Mouse (Mus musculus): ENCODE measurements around the gene Pde4dip. TPM values are rescaled to one million over a fixed set of nuclear protein-coding genes. Genes with fewer than 3 reads are reported as not detected.

Gene Pde4dip
- total and polyA plus RNA-seq, 2 experiments from 2014 or later: 47.6 to 93.6 TPM

DNA sequence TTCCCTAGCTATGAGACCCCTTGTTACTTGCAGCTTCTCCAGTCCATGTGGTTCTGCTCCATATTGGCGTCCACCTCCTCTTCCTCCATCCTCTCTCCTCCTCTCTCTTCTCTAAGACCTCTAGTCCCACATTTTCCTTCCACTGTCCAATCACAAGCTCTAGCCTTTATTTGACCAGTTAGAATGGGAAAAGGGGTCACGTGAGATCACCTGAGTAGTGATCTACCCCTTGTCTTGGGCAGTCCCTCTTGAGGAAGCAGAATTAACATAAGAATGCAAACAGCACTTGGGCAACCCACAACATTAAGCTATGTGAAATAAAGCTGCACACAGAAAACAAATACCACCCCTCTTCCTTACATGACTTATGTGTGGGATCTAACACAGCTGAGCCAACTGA lies 160.7 kb downstream of the Pde4dip start:
- H3K4me3 ChIP-seq (ENCODE audit: low read depth, low read length): no peak overlapping the region
- H3K9me3 ChIP-seq (ENCODE audit: low read length): no peaks in the 10 kb centered on the region
- DNase-seq (ENCODE audit: low spot score) (no peak), ATAC-seq (ENCODE audit: low FRiP score) (no peak)
- 84% methylated on average over 2 of the region's 2 CpGs for WGBS
- no peak overlapping the region for H3K27ac ChIP-seq (ENCODE audit: low read depth, low read length)
- no peak overlapping the region for H3K4me2 ChIP-seq (ENCODE audit: low read depth, low read length, poor library complexity, severe bottlenecking)
- TF ChIP-seq CTCF (IDR thresholded peaks at IDR 0.05): no peak
- no peaks in the 10 kb centered on the region for H3K27me3 ChIP-seq (ENCODE audit: insufficient read depth, low read length)
- no peak overlapping the region for H3K9ac ChIP-seq (replicated peaks; ENCODE audit: low read length, poor library complexity, severe bottlenecking)
- peaks cover 3% of the 10 kb centered on the region; the same call in 1 of the 2 replicates for H3K36me3 ChIP-seq (ENCODE audit: insufficient read depth, low read length)
- no peaks in the 10 kb centered on the region for H3K4me1 ChIP-seq (ENCODE audit: insufficient read depth, low read length)

DNA sequence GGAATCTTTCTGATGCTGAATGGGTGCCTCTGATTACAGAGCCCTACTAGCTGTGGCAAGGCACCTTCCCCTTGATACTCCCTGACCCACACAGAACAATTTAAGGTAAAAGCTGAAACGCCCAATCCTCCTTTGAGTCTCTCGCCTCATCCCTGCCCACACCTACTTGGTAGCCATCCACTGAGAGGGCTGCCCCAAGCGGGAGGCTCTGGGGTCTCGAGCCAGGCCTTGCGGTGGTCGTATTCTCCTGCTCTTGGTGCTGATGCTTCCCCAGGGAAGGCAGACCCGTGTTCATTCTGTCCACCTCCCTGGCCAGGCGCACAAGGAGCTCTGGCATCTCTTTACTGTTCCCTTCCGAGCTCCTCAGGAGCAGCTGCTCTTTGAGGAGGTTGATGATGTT lies 169.4 kb downstream of the Pde4dip start:
- WGBS: 84% methylated on average over 9 of the region's 9 CpGs
- H3K4me1 ChIP-seq (ENCODE audit: insufficient read depth, low read length): no peaks in the 10 kb centered on the region
- H3K4me3 ChIP-seq (ENCODE audit: low read depth, low read length): no peak overlapping the region
- DNase-seq (ENCODE audit: low spot score) (no peak), ATAC-seq (ENCODE audit: low FRiP score) (no peak)
- H3K36me3 ChIP-seq (ENCODE audit: insufficient read depth, low read length): peaks cover 32% of the 10 kb centered on the region
- H3K9me3 ChIP-seq (ENCODE audit: low read length): no peaks in the 10 kb centered on the region
- TF ChIP-seq CTCF (IDR thresholded peaks at IDR 0.05): no peak
- no peaks in the 10 kb centered on the region for H3K27me3 ChIP-seq (ENCODE audit: insufficient read depth, low read length)
- H3K4me2 ChIP-seq (ENCODE audit: low read depth, low read length, poor library complexity, severe bottlenecking): no peak overlapping the region
- H3K9ac ChIP-seq (replicated peaks; ENCODE audit: low read length, poor library complexity, severe bottlenecking): no peak overlapping the region
- no peak overlapping the region for H3K27ac ChIP-seq (ENCODE audit: low read depth, low read length)

- no peak for TF ChIP-seq CTCF (IDR thresholded peaks at IDR 0.05)
- ATAC-seq (ENCODE audit: low FRiP score): no peak
- no peak overlapping the region for H3K27ac ChIP-seq (ENCODE audit: low read depth, low read length)
- no peaks in the 10 kb centered on the region for H3K27me3 ChIP-seq (ENCODE audit: insufficient read depth, low read length)
- H3K9me3 ChIP-seq (ENCODE audit: low read length): no peaks in the 10 kb centered on the region
- no peak overlapping the region for H3K9ac ChIP-seq (replicated peaks; ENCODE audit: low read length, poor library complexity, severe bottlenecking)
- 91% methylated on average over 1 of the region's 1 CpGs for WGBS
- H3K4me3 ChIP-seq (ENCODE audit: low read depth, low read length): no peak overlapping the region
- no peak overlapping the region for H3K4me2 ChIP-seq (ENCODE audit: low read depth, low read length, poor library complexity, severe bottlenecking)
- peaks cover 29% of the 10 kb centered on the region for H3K36me3 ChIP-seq (ENCODE audit: insufficient read depth, low read length)
- no peak for DNase-seq (ENCODE audit: low spot score)
- H3K4me1 ChIP-seq (ENCODE audit: insufficient read depth, low read length): no peaks in the 10 kb centered on the region
These were observed 172.6 kb downstream of the Pde4dip start for GRCm38 (mm10) chr3:97715922-97716321.

DNA sequence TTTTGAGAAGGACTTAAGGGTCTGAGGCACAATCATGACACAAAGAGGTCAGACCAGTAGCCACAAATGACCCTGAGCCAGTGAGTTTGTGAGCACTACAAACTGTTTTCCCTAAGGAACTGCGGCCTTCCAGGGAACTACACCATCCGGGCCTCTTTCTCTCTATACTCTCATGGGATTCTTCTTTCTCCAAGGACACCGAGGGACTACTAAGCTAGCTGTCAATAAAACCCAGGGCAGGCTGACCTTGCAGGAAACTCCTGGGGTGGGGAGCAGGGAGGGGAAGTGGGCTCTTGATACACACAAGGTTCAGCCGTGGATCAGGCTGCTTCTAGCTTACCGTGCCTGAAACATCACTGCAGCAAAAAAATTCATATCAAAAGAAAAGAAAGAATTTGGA lies 177.6 kb downstream of the Pde4dip start:
- 63% methylated on average over 5 of the region's 5 CpGs for WGBS
- Histone ChIP-seq H3K36me3 (ENCODE audit: insufficient read depth, low read length) (peaks cover 39% of the 10 kb centered on the region), H3K27me3 (ENCODE audit: insufficient read depth, low read length) (no peaks in the 10 kb centered on the region)

DNA sequence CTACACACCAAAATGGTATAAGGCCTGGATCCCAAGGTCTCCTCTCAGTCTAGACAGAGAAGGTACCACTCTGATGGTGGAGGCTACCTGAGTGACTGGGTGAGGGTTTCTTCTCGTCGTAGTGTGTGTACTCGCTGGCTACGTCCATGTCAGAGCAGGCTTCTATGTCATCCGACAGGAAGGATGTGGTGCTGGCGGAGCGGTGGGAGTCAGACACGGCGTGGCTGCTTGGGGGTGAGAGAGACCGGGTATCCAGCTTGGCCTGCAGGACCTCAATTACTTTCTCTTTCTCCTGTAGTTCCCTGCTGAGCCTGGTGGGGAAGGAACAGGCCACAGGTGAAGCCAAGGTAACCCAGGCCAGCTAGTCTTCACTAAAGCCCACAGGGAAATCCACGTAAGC lies 178.4 kb downstream of the Pde4dip start:
- Histone ChIP-seq H3K4me2 (ENCODE audit: low read depth, low read length, poor library complexity, severe bottlenecking) (no peak overlapping the region), H3K36me3 (ENCODE audit: insufficient read depth, low read length) (peaks cover 32% of the 10 kb centered on the region), H3K9ac (replicated peaks; ENCODE audit: low read length, poor library complexity, severe bottlenecking) (no peak overlapping the region), H3K4me1 (ENCODE audit: insufficient read depth, low read length) (no peaks in the 10 kb centered on the region), H3K4me3 (ENCODE audit: low read depth, low read length) (no peak overlapping the region), H3K9me3 (ENCODE audit: low read length) (no peaks in the 10 kb centered on the region), H3K27me3 (ENCODE audit: insufficient read depth, low read length) (no peaks in the 10 kb centered on the region), H3K27ac (ENCODE audit: low read depth, low read length) (no peak overlapping the region)
- ATAC-seq (ENCODE audit: low FRiP score): no peak
- no peak for DNase-seq (ENCODE audit: low spot score)
- WGBS: 88% methylated on average over 11 of the region's 11 CpGs
- TF ChIP-seq CTCF (IDR thresholded peaks at IDR 0.05): no peak

More for the DNA sequence above, 177.6 kb downstream of the Pde4dip start:
- no peak for TF ChIP-seq CTCF (IDR thresholded peaks at IDR 0.05)
- Histone ChIP-seq H3K27ac (ENCODE audit: low read depth, low read length) (no peak overlapping the region), H3K4me2 (ENCODE audit: low read depth, low read length, poor library complexity, severe bottlenecking) (no peak overlapping the region), H3K4me1 (ENCODE audit: insufficient read depth, low read length) (no peaks in the 10 kb centered on the region), H3K9ac (replicated peaks; ENCODE audit: low read length, poor library complexity, severe bottlenecking) (no peak overlapping the region), H3K9me3 (ENCODE audit: low read length) (no peaks in the 10 kb centered on the region), H3K4me3 (ENCODE audit: low read depth, low read length) (no peak overlapping the region)
- DNase-seq (ENCODE audit: low spot score) (no peak), ATAC-seq (ENCODE audit: low FRiP score) (no peak)

- no peaks in the 10 kb centered on the region for H3K9me3 ChIP-seq (ENCODE audit: low read length)
- DNase-seq (ENCODE audit: low spot score) (no peak), ATAC-seq (ENCODE audit: low FRiP score) (no peak)
- H3K36me3 ChIP-seq (ENCODE audit: insufficient read depth, low read length): peaks cover 47% of the 10 kb centered on the region
- TF ChIP-seq CTCF (IDR thresholded peaks at IDR 0.05): no peak
- H3K4me3 ChIP-seq (ENCODE audit: low read depth, low read length): no peak overlapping the region
- no peaks in the 10 kb centered on the region for H3K4me1 ChIP-seq (ENCODE audit: insufficient read depth, low read length)
- H3K27me3 ChIP-seq (ENCODE audit: insufficient read depth, low read length): no peaks in the 10 kb centered on the region
- WGBS: 86% methylated on average over 4 of the region's 4 CpGs
- no peak overlapping the region for H3K9ac ChIP-seq (replicated peaks; ENCODE audit: low read length, poor library complexity, severe bottlenecking)
- H3K4me2 ChIP-seq (ENCODE audit: low read depth, low read length, poor library complexity, severe bottlenecking): no peak overlapping the region
- no peak overlapping the region for H3K27ac ChIP-seq (ENCODE audit: low read depth, low read length)
These were observed 181.9 kb downstream of the Pde4dip start for GRCm38 (mm10) chr3:97706561-97706960.

All from midbrain, postnatal 0 days (tissue).